Mouse (Mus musculus): ENCODE data around the gene G6pc2.

GRCm38 (mm10) chr2:69248221-69248755 is 37.4 kb downstream of the G6pc2 start:
- TF ChIP-seq CTCF (IDR thresholded peaks at IDR 0.05; ENCODE audit: borderline replicate concordance, insufficient read depth, low read depth, low read length), result no peak
- no peak for TF ChIP-seq POLR2A (IDR thresholded peaks at IDR 0.05; ENCODE audit: borderline replicate concordance, insufficient read depth, low read length)
